Mouse (Mus musculus): Measurements from ENCODE around the gene Spaar. TPM values are rescaled to one million over a fixed set of nuclear protein-coding genes. Genes with fewer than 3 reads are reported as not detected.
"Not testable (repeated sequence)": the region's sequence is repeated elsewhere in the genome, so short reads cannot be mapped to it uniquely, and the experiment has no call there.

The Spaar gene
- polyA plus RNA-seq, 1 experiment from 2014 or later: 0.13 TPM

GRCm38 (mm10) chr4:43768341-43768740 lies 38.5 kb downstream of the Spaar start:
- Histone ChIP-seq H3K27ac (no peak overlapping the region), H3K9ac (no peak overlapping the region), H3K27me3 (no peaks in the 10 kb centered on the region), H3K36me3 (no peaks in the 10 kb centered on the region), H3K4me3 (no peak overlapping the region), H3K9me3 (replicated peaks) (no peaks in the 10 kb centered on the region), H3K4me1 (no peaks in the 10 kb centered on the region), H3K4me2 (replicated peaks) (no peak overlapping the region)
- no peak for ATAC-seq (ENCODE audit: low FRiP score)
- 82% methylated on average over 5 of the region's 5 CpGs for WGBS

DNA sequence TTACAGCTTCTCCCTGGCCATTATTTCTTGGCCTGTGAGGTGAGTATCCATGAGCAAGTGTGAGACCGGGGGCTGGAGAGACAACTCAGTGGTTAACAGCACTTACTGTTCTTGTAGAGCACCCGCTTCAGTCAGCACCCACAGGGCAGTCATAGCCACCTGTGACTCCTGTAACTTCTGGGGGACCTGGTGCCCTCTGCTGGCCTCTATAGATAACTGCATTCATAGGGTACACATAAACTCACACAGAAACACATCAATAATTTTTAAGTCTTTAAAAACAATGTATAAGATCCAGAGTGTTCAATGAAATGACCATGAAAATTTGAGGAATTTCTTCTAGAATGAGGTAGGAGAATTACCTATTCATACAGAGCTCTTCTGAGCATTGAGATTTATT lies 39.5 kb downstream of the Spaar start:
- H3K36me3 ChIP-seq: no peaks in the 10 kb centered on the region
- no peak overlapping the region for H3K4me2 ChIP-seq (replicated peaks)
- ATAC-seq (ENCODE audit: low FRiP score): no peak
- H3K4me3 ChIP-seq: no peak overlapping the region
- no peak overlapping the region for H3K9ac ChIP-seq
- H3K27ac ChIP-seq: no peak overlapping the region
- 96% methylated on average over 2 of the region's 2 CpGs for WGBS
- H3K27me3 ChIP-seq: no peaks in the 10 kb centered on the region
- H3K9me3 ChIP-seq (replicated peaks): no peaks in the 10 kb centered on the region
- H3K4me1 ChIP-seq: no peaks in the 10 kb centered on the region

GRCm38 (mm10) chr4:43770909-43771308 lies 41.1 kb downstream of the Spaar start, which contains the start of gene Olfr159:
Gene Olfr159 (minus strand): TSS chr4:43771009.
- H3K4me3 ChIP-seq: no peak within 1 kb of the TSS
- 86% methylated on average over 6 of the region's 6 CpGs for WGBS
- no peak for ATAC-seq (ENCODE audit: low FRiP score)
- H3K36me3 ChIP-seq: no peaks in the 10 kb centered on the region
- no peak within 1 kb of the TSS for H3K4me2 ChIP-seq (replicated peaks)
- no peaks in the 10 kb centered on the region for H3K27me3 ChIP-seq
- no peak within 1 kb of the TSS for H3K27ac ChIP-seq
- no peaks in the 10 kb centered on the region for H3K4me1 ChIP-seq
- no peaks in the 10 kb centered on the region for H3K9me3 ChIP-seq (replicated peaks)
- H3K9ac ChIP-seq: no peak within 1 kb of the TSS

DNA sequence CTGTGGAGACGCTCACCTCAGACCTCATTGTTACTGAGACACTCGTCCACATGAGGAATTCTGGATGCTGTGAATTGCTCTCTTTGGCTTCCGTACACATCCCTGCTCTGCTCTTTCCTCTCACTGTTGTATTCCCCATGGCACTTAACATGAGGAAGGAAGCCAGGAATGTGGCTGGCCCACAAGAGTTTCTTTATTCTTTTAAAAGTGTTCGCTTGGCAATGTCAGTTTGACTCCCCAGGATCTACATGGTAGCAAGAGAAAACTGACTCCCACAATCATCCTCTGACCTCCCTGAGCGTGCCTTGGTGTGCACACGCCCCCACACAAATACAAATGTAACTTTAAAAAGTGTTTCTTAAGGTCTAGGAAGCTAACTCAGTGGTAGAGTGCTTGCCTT lies 41.8 kb downstream of the Spaar start:
- no peak overlapping the region for H3K9ac ChIP-seq
- no peak overlapping the region for H3K4me2 ChIP-seq (replicated peaks)
- H3K27ac ChIP-seq: no peak overlapping the region
- H3K4me1 ChIP-seq: no peaks in the 10 kb centered on the region
- H3K9me3 ChIP-seq (replicated peaks): no peaks in the 10 kb centered on the region
- H3K36me3 ChIP-seq: no peaks in the 10 kb centered on the region
- H3K4me3 ChIP-seq: no peak overlapping the region
- ATAC-seq (ENCODE audit: low FRiP score): no peak
- 65% methylated on average over 6 of the region's 6 CpGs for WGBS
- H3K27me3 ChIP-seq: no peaks in the 10 kb centered on the region

- no peaks in the 10 kb centered on the region for H3K4me1 ChIP-seq
- no peaks in the 10 kb centered on the region for H3K27me3 ChIP-seq
- no peak overlapping the region for H3K4me2 ChIP-seq (replicated peaks)
- no peak overlapping the region for H3K9ac ChIP-seq
- no peaks in the 10 kb centered on the region for H3K9me3 ChIP-seq (replicated peaks)
- ATAC-seq (ENCODE audit: low FRiP score): no peak
- WGBS: 45% methylated on average over 2 of the region's 2 CpGs
- H3K27ac ChIP-seq: no peak overlapping the region
- no peak overlapping the region for H3K4me3 ChIP-seq
- H3K36me3 ChIP-seq: no peaks in the 10 kb centered on the region
These were observed 42.5 kb downstream of the Spaar start for GRCm38 (mm10) chr4:43772304-43772703.

GRCm38 (mm10) chr4:43795296-43795695 lies 65.5 kb downstream of the Spaar start:
- no peak overlapping the region for H3K9ac ChIP-seq

DNA sequence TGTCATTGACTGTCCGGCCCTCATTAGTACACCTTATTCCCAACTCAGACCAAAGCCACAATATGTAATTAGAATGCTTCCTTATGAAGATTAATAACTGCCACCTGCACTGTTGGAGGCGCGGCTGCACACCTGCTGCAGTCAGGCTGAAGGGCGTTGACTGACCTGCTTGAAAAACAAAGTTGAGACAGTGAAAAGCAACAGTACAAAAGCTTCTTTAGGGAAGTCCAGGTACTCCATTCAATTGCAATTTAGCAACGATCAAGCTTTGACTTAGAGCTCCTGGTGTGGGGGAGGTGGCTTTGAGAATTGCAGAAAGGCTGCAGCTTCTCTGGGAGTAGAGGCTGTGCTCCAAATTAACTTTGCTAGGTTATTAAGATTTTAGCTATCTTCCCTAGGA lies 66.0 kb downstream of the Spaar start:
- not testable (repeated sequence) for H3K4me1 ChIP-seq; H3K4me3 ChIP-seq; ATAC-seq (ENCODE audit: low FRiP score); H3K36me3 ChIP-seq; H3K27me3 ChIP-seq; H3K9ac ChIP-seq; H3K9me3 ChIP-seq (replicated peaks); H3K4me2 ChIP-seq (replicated peaks); H3K27ac ChIP-seq
- WGBS: 84% methylated on average over 5 of the region's 5 CpGs

More at GRCm38 (mm10) chr4:43795296-43795695, 65.5 kb downstream of the Spaar start:
- Histone ChIP-seq H3K4me1 (no peaks in the 10 kb centered on the region), H3K27ac (no peak overlapping the region), H3K4me3 (no peak overlapping the region), H3K27me3 (no peaks in the 10 kb centered on the region), H3K9me3 (replicated peaks) (0 out of 2 replicates have a peak, but pooled peaks cover 3% of the 10 kb centered on the region), H3K4me2 (replicated peaks) (no peak overlapping the region), H3K36me3 (no peaks in the 10 kb centered on the region)
- WGBS: 76% methylated on average over 6 of the region's 6 CpGs
- ATAC-seq (ENCODE audit: low FRiP score): no peak

- no peak for ATAC-seq (ENCODE audit: low FRiP score)
- H3K27ac ChIP-seq: no peak overlapping the region
These were observed 69.1 kb downstream of the Spaar start for GRCm38 (mm10) chr4:43798936-43799335.

More at GRCm38 (mm10) chr4:43798936-43799335, 69.1 kb downstream of the Spaar start:
- Histone ChIP-seq H3K27me3 (no peaks in the 10 kb centered on the region), H3K4me1 (no peaks in the 10 kb centered on the region), H3K4me3 (no peak overlapping the region), H3K9ac (no peak overlapping the region), H3K9me3 (replicated peaks) (peaks cover 10% of the 10 kb centered on the region), H3K36me3 (no peaks in the 10 kb centered on the region), H3K4me2 (replicated peaks) (no peak overlapping the region)
- WGBS: 84% methylated on average over 7 of the region's 7 CpGs

Other genes starting within 250 kb of the Spaar start
- not detected in 2 replicates for gene Sit1, start 246.3 kb upstream of the Spaar start, polyA plus RNA-seq (2016; fragmentation: Nextera tagmentation; extraction: Ambion mirVana)
- gene Ccdc107, start 237.1 kb upstream of the Spaar start, polyA plus RNA-seq (2016; fragmentation: Nextera tagmentation; extraction: Ambion mirVana): 50.8 and 51.4 TPM in 2 replicates
- 22.6 and 26.8 TPM in 2 replicates for gene Arhgef39, start 230.3 kb upstream of the Spaar start, polyA plus RNA-seq (2016; fragmentation: Nextera tagmentation; extraction: Ambion mirVana)
- 1.3 and 1.5 TPM in 2 replicates for gene Car9, start 223.1 kb upstream of the Spaar start, polyA plus RNA-seq (2016; fragmentation: Nextera tagmentation; extraction: Ambion mirVana)
- gene Tpm2, start 206.3 kb upstream of the Spaar start, polyA plus RNA-seq (2016; fragmentation: Nextera tagmentation; extraction: Ambion mirVana): 59.3 and 105 TPM in 2 replicates
- gene Creb3, start 167.7 kb upstream of the Spaar start, polyA plus RNA-seq (2016; fragmentation: Nextera tagmentation; extraction: Ambion mirVana): 60.2 and 65.7 TPM in 2 replicates
- 70.5 and 71.7 TPM in 2 replicates for gene Tln1, start 167.3 kb upstream of the Spaar start, polyA plus RNA-seq (2016; fragmentation: Nextera tagmentation; extraction: Ambion mirVana)
- gene Rgp1, start 151.3 kb upstream of the Spaar start, polyA plus RNA-seq (2016; fragmentation: Nextera tagmentation; extraction: Ambion mirVana): 40.6 and 43.3 TPM in 2 replicates
- gene Gba2, start 151.2 kb upstream of the Spaar start, polyA plus RNA-seq (2016; fragmentation: Nextera tagmentation; extraction: Ambion mirVana): 46.5 and 48.7 TPM in 2 replicates
- gene Msmp, start 145.5 kb upstream of the Spaar start, polyA plus RNA-seq (2016; fragmentation: Nextera tagmentation; extraction: Ambion mirVana): 2.4 and 4.0 TPM in 2 replicates
- 30.7 and 31.8 TPM in 2 replicates for gene Npr2, start 98.1 kb upstream of the Spaar start, polyA plus RNA-seq (2016; fragmentation: Nextera tagmentation; extraction: Ambion mirVana)
- 7.1 and 7.2 TPM in 2 replicates for gene Spag8, start 76.4 kb upstream of the Spaar start, polyA plus RNA-seq (2016; fragmentation: Nextera tagmentation; extraction: Ambion mirVana)
- gene Hint2, start 73.6 kb upstream of the Spaar start, polyA plus RNA-seq (2016; fragmentation: Nextera tagmentation; extraction: Ambion mirVana): 72.7 and 78.3 TPM in 2 replicates
- 13.7 and 14.4 TPM in 2 replicates for gene Tmem8b, start 61.1 kb upstream of the Spaar start, polyA plus RNA-seq (2016; fragmentation: Nextera tagmentation; extraction: Ambion mirVana)
- 3.1 and 3.8 TPM in 2 replicates for gene Fam221b, start 60.9 kb upstream of the Spaar start, polyA plus RNA-seq (2016; fragmentation: Nextera tagmentation; extraction: Ambion mirVana)
- not detected in 2 replicates for gene Olfr70, start 29.2 kb upstream of the Spaar start, polyA plus RNA-seq (2016; fragmentation: Nextera tagmentation; extraction: Ambion mirVana)
- not detected in 2 replicates for gene Olfr71, start 19.8 kb upstream of the Spaar start, polyA plus RNA-seq (2016; fragmentation: Nextera tagmentation; extraction: Ambion mirVana)
- gene Hrct1, start 2.8 kb upstream of the Spaar start, polyA plus RNA-seq (2016; fragmentation: Nextera tagmentation; extraction: Ambion mirVana): 0.21 and 0.28 TPM in 2 replicates
- not detected in 2 replicates for gene Olfr159, start 41.0 kb downstream of the Spaar start, polyA plus RNA-seq (2016; fragmentation: Nextera tagmentation; extraction: Ambion mirVana)
- not detected in 2 replicates for gene Olfr156, start 93.9 kb downstream of the Spaar start, polyA plus RNA-seq (2016; fragmentation: Nextera tagmentation; extraction: Ambion mirVana)
- gene Olfr157, start 110.2 kb downstream of the Spaar start, polyA plus RNA-seq (2016; fragmentation: Nextera tagmentation; extraction: Ambion mirVana): not detected in 2 replicates
- not detected in 2 replicates for gene Olfr155, start 121.5 kb downstream of the Spaar start, polyA plus RNA-seq (2016; fragmentation: Nextera tagmentation; extraction: Ambion mirVana)
- 20.1 and 21.9 TPM in 2 replicates for gene Reck, start 145.5 kb downstream of the Spaar start, polyA plus RNA-seq (2016; fragmentation: Nextera tagmentation; extraction: Ambion mirVana)
- 94.2 and 104 TPM in 2 replicates for gene Glipr2, start 227.4 kb downstream of the Spaar start, polyA plus RNA-seq (2016; fragmentation: Nextera tagmentation; extraction: Ambion mirVana)

All from hindbrain, embryonic 12.5 days (tissue).